Mouse (Mus musculus) retina, adult 2 months (tissue): ENCODE measurements around the gene Cacna2d2.
A peak's percentile ranks its signal among the peaks of the same experiment; 100 is the strongest.

Source experiments
- DNase-seq: peaks from one replicate; pipeline ENCODE4 v3.0.0-alpha.2; 2012; ENCODE audit warnings: low read depth, low spot score

The Cacna2d2 gene

DNA sequence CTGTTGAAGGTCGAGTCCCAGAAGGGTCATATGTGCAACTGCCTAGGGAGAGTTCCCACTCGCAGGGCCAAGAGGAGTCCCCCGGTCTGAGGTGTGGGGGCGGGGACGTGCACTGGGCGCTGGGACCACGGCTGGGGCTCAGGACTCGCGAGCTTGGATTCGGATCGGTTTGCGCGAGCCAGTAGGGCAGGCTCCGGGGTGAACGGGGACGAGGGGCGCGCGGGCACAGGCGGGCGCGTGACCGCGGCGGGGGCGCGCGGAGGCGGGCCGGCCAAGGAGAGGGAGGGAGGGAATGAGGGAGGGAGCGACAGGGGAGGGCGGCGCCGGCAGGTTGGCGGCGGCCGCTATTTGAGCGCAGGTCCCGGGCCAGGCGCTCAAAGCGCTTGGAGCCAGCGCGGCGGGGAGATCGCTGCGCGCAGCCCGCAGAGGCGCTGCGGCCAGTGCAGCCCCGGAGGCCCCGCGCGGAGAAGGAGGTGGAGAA, at the start of gene Cacna2d2:
TSS of gene Cacna2d2 (plus strand) at position 122 of the 481 bp plus-strand sequence.
- DNase-seq: peak; percentile 52

DNA sequence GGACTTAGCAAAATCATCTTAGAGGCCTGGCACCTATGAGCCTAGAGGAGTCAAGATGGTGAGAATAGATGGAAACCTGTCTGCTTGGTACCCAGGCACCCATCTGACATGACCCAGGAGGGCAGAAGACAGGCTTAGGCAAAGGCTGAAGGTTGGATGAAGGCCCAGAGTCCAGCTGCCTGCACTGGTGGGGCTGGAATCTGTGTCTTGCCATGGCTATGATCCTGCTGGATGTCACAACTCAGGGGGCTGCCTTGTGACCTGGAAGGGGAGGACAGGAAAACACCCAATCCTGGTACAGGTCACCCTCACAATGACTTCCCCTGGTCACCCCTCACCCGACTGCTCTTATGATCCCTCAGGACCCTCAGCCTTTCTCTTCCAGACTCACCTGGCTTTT, 44.6 kb upstream of the Cacna2d2 start:
- DNase-seq: no peak

DNA sequence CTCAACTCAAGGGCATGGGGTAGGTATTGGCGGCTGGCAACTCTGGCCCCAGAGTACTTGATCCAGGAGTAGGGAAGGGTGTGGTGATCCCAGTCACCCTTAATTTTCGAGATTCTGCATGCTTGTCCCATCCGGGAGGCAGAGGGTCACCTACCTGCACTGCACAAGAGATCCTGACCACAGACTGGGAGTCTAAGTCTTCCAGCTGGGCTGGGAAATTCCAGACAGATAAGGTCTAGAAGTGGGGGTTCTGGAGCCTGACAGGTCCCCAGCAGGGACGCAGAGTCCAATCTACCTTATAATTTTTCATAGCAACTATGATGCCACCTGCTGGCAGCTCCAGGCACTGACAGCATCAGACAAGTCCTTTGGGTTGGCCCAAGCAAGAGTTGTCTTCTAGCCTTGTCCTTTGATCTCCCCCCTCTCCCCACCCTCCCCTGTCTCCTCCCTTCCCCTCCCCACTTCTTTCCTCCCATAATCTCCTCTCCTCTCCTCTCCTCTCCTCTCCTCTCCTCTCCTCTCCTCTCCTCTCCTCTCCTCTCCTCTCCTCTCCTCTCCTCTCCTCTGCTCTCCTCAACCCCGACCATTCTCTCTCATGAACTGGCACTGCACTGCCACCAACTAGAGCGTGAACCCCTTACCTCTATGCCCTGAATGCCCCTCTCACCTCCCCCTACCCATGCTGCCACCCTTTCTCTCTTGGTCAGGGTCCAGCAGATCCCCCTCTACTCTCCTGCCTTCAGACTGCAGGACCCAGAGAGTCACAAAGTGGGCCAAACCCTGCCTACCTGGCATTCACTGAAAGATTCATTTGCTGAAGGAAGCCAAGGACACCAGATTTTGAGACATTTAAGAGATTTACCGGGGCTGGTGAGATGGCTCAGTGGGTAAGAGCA, 43.3 kb upstream of the Cacna2d2 start:
- DNase-seq: no peak

DNA sequence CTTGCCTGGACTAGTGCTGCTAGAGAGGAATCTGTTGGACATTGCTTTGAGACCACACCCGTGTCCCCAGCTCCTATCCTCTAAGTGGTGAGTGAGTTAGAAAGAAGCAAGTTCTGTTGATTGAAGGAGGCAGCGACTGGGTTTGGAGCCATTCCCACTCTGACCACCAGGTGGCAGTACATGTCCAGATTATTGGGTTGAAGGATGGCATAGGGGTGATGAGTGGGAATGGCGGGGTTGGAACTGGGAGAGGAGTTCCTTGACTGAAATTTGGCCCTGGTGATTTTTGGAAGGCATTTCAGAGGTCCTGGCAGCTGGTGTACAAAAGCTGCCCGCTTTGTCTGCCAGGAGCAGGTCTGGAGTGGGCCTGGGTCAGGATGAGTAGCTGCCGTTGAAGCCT, 41.8 kb upstream of the Cacna2d2 start:
- peak; percentile 56 for DNase-seq

DNA sequence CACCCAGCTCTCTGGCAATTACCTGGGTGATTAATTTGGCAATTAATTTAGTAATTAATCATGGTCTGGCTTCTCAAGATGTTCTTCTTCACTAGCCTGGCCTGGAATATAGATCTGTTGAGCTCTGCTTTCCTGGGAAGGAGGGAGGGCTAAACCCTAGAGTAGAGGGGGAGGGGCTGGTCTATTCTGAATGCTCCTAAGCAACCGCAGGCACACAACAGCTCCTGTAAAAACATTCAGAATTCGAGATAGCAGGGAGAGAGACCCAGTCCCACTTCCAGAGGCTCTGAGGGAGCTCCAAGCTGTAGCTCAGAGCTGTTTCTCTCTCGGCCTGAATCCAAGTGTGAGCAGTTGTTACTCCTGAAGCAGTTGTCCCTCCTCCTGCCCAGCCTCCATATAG, 38.4 kb upstream of the Cacna2d2 start:
- DNase-seq: no peak

DNA sequence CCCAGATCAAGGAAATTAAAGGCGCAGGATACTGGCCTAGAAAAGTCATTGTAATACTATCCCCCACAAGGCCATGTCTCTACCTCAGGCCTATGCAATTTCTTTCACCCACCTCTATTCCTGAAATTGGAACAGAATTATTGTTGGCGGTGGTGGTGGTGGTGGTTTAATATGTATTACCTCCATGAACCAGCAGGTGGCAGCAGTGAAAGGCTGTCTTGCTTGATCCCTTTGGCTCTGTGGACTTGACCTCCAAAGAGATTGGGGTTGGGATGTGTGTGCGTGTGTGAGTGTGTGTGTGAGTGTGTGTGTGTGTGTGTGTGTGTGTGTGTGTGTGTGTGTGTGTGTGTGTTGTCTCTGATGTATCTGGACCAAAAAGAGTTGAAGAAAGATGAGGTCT, 32.8 kb upstream of the Cacna2d2 start:
- peak; percentile 59 for DNase-seq

DNA sequence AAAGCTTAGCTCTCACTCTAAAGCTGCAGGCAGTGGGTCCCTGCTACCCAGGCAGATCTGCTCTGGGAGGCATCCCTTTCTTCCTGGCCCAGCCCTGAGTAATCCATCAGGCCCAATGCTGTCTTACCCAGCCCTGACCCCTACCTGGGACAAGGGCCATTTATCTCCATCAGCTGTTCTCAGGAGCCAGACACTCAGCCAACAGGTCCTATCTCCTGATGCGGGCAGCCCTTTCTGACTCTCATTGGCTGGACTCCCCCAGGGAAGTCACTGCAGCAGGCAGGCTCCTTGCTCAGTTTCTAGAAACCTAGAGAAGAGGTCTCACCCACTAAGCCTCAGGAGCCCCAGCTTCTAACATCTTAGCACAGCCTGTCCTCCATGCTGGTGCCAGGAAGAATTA, 31.1 kb upstream of the Cacna2d2 start:
- DNase-seq: no peak

DNA sequence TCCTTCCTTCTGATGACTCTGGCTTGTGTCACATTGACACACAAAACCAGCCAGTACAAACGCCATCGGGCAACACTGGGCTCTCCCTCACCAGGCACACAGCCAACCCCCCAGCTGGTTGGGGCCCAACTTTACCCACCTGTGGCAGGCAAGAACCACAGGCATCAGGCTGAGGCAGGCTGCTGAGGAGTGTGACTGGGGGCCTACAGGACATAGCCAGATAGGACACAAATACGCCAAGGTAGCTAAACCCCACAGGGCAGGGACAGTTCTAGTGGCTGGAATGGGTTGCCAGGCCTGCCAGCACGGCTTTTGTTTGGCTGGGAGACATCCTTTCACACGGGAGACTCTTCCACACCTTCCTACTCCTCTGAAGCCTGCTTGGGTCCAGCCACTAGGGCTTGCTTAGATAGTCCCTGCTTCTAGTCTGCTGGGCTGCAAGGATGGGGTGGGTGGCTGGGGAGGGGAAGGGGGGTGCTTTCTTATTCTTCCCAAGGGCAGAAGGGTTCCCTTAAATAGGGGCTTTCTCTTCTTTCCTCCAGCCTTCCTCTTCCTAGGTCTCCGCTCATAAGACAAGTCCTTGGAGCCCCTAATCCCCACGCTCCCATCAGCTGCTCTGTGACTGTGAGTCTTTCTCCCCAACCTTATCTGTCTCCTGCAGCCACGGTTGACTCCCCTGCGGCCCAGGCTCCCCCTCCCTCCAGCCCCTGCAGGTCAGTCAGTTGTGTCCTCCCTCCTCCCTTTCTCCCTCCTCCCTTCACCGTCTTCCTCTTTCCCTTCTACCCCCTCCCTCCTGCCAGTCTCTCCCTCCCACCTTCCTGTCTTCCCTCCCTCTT, 29.9 kb upstream of the Cacna2d2 start:
- no peak for DNase-seq

DNA sequence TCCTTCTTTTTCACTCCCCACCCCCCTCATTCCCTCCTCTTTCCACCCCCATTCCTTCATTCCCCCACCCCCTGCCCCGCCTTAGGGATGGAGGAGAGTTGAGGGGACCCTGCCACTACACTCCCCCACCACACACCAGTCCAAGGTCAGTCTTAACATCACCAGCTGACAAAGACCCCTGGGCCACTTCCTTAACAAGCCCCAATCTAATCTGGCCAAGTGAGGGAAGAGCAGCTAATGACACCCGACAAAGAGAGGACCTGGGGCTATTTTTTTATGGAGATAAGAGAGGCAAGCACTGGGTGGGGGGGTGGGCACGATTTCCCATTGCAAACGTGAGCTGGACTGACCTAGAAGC, 29.3 kb upstream of the Cacna2d2 start:
- DNase-seq: no peak

DNA sequence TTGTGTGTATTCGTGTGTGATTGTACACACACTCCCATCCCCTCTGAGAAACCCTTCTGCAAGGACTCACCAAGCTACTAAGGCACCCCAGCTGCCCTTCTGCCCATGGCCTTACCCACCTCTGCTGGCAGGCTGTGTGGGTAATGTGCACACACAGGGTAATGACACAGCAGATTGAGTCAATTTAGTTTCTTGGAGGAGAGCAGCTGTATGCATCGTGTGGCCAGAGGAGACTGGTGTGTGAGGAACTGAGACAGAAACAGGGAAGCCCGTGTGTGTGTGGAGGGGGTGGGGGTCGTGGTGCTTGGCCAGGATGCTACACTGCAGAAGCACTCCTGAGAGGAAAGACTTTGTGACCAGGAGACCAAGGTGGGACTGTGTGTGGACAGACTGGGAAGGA, 27.0 kb upstream of the Cacna2d2 start:
- DNase-seq: no peak

DNA sequence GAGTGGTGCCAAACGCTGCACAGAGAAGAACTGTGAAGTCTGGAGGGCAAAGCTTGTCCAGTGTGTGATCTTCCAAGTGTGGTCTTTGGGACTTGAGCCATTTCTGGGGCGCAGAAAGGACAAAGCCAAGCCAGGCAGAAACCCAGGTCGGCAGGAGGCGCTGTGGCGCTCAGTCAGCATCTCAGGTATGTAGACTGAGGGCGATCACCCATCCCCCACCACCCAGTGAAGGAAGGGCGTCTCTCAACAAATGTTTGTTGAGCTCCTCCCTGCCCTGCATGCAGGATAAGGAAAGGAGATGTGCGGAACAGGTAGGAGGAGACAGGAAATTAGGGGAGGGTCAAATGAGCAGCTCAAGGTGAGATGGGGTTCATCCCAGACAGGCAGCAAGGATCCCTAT, 24.8 kb upstream of the Cacna2d2 start:
- DNase-seq: no peak

DNA sequence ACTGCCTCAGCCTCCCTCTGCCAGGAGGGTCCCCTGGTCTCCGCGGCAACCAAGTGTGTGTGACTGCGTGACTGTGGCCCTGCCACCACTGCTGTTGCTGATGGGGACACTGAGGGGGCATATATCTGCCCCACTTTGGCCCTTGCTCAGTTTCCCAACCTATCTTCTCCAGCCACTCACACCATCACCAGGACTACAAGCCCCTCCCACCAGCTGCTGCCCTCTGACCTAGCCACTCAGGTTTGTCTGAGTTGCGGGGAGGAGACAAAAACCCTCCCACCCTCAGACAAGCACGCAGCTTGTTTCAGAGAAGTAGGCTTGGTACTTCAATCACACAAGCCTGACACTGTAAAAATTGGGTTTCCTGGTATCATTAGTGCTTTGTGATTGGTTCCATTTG, 24.0 kb upstream of the Cacna2d2 start:
- no peak for DNase-seq

DNA sequence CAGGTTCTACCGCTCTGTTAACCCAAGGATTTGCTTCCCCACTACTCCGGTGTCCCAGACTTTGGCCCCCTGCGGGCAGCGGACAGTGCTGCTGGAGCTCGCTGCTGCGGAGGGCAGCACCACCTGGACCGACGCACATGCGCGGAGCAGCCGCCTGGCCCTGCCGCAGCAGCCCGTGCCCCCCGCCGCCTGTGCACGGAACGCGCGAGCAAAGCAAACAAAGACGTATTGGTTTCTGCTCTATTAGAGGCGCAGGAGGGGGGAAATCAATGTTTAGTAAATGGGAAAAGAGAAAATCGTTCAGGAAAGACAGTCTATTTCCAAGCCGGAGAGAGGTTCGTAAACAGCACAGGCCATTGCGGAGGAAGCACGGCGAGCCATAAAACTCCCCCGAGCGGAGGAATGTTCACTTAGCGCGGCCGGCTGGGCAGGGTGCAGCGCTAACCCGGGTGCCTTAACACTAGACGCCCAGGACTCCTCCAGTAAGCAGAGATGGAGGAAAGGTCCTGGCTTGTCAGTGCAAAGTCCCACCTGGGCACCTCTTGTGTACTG, 21.4 kb upstream of the Cacna2d2 start:
- DNase-seq: no peak

DNA sequence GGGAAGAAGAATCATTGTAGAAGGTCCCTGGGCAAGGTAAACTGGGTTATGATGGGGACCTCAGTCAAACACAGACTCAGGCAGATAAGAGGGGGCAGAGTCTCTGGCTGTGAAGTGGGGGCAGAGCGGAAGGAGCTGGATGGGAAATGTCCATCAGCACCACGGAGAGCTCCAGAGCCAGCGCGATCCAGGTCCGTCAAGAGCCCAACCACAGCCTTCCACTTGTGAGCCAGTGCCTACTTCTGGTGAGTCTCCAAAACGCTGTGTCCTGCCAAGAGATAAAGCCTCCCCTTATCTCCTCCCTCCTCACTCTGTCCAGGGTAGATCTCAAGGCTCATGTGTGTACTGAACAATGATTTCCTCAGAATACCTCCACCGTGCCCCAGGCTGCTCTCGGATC, 17.7 kb upstream of the Cacna2d2 start:
- DNase-seq: no peak

DNA sequence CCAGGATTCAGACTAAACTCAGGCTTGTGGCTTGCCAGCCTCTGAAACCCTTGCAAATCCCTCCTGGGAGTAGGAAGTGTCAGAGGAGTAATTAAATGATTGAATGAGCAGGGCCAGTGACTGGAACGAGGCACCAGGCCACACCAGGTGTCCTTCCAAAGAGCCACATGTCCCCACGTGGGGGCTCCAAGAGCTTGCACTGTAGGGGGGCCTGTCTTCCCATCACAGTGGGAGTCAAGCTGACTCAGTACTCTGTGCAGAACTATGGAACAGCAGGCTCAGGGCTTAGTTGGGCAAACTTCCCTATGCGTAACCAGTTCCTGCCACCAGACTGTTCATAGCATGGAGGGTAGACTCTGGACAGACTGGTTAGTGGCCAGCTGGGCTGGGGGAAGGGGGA, 15.0 kb upstream of the Cacna2d2 start:
- no peak for DNase-seq

DNA sequence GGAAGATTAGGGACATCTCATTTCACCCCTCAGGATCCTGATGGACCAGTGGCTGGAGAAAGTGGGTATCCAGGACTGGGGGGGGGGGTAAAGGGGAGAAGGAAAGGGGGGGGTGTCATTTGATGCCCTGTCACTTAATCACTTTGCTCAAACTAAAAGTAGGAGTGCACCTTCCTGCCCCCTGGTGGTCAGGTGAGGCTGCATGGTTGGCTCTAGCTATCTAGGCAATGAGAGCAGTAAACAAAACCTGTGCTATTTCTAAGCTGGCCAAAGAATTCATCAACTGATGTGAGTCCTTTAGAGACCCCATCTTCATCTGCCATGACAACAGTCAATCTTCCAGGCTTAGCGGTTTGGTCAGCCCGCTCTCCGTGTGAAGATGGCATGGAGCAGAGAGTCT, 12.7 kb upstream of the Cacna2d2 start:
- DNase-seq: no peak

DNA sequence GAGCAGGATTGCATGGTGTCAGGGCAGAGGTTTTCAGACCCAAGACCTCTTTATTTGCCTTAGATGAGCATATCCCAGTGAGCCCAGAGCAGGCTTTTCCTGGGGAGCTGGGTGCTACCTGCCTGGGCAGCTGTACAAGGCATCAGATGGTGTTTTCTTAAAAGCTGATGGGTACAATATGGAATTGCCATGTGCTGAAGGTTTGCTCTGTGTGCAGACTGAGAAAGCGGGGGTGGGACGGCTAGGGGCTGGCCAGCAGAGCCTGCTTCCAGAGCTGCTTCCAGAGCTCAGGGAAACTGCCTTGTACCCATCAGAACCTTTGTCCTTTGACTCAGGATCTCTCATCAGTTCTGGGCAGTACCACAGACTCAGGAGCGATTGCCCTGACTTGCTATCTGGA, 11.7 kb upstream of the Cacna2d2 start:
- DNase-seq: no peak

DNA sequence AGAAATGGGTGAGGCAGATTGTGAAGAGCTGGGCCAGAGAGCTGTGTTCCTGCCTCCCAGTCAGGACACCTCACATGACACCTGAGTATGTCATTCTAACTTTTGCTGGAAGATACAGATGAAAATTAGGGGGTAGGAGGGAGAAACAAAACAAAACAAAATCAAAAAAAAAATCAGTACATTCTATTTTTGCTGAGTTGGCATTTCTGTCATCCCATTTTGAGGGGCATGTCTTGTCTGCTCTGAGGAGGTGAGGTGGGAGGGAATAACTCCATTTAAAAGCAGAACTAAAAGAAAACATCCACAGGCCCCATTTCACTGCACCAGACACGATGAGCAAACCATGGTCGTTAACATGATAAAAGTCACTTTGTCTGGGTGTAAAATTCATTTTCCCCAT, 11.1 kb upstream of the Cacna2d2 start:
- DNase-seq: no peak

DNA sequence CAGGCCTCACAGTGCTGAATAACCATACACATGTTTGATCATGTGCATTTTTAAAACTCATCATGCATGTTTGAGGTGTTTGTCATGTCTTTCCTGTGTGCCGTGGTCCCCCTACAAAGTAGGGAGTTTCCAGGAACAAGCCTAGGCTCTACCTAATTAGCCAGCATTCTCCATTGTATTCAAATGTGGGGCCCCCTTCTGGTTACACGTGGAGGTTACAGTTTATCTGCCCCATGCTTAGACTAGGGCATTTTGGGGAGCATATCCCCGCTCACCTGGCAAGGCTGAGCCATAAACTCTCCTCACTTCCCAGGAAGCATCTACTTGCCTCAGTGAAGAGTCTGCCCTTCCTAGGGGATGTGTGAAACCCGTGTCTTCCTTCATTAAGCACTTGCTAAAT, 3.0 kb upstream of the Cacna2d2 start:
- no peak for DNase-seq

DNA sequence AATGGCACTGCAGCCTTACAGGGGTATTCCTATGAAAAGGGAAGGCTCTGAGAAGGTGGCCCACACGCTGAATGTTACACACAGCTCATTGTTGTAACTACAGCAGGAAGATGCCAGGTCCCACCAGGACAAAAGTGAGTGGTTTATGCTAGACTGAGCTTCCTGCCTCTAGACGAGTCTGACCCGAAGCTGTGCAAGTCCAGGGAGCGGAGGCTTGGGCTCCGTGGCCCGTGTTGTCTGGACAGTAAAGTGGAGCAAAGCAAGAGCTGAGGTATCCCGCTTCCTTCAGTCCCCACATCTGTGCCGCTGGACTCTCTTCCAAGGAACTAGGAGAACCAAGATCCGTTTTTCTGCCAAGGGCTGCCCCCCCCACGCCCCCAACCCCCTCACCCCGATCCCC, 444 bp upstream of the Cacna2d2 start:
- DNase-seq: no peak

DNA sequence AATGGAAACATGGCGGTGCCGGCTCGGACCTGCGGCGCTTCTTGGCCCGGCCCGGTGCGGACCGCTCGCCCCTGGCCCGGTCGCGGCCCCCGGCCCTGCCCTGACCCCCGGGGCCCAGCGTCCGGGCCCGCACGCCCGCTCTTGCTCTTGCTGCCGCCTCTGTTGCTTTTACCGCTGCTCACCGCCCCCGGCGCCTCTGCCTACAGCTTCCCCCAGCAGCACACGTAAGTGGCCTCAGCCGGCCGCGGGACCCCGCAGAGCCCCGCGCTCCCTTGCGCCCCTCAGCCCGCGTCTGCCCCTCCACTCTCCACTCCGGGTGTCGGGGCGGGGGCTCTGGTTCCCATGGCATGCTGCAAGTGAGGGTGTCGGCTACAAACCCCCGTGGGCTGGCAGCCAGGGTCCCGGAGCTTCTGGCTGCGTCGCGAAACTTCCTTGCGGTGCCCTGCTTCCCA, 674 bp downstream of the Cacna2d2 start:
- DNase-seq: no peak

DNA sequence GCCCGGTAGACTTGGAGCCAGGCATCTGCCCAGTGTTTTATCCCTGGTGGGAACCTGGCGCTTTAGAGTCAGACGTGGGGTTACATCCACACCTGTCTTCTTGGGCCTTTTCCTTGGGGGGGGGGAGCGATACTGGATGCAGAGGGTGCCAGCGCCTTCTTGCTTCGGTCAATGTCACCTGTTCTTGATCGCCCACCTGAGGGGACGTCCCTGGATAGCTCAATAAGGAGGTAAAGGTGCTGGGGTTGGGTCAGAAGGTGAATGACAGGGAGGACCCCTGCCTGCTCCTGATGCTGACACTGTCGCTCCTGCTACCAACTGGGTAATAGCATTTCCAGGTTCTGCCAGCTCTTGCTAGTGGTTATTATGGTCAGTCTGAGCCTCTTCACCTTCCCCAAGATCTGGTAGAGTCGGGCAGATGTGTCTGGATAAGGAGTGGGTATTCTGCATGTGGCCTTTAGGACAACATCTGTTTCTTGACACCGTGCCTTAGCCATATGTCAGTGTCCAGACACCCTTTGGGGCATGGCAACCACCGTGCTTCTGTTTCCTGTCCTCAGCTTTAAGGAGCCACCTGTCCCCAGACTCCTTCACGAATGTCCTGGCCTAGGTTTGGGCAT, 1.4 kb downstream of the Cacna2d2 start:
- DNase-seq: no peak
